Mouse (Mus musculus): ENCODE measurements at regions not wholly inside any gene's neighbourhood (a gene's known extent, or its start where the extent isn't known, plus 50 kb on each side); places are given as distances from the start of the nearest gene placed in this dataset.
"Not testable (repeated sequence)": the region's sequence is repeated elsewhere in the genome, so short reads cannot be mapped to it uniquely, and the experiment has no call there.

DNA sequence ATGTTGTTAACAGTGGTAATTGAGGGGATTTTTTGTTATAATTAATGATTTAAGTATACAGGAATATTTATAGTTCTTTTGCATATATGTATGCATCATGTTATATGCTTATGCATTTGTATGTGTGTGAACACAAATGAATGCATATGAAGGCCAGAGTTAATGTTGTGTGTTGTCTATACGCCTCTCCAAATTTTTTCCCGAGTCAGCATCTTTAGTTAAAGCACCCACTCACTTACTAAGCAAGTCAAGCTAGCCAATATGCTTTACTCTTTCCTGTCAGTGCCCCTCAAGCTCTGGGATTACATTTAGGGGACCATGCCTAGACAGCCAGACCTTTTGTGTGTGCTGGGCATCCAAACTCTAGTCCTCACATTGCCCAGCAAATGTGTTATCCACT is 315.3 kb upstream of the Klf6 start:
- no peak for DNase-seq

DNA sequence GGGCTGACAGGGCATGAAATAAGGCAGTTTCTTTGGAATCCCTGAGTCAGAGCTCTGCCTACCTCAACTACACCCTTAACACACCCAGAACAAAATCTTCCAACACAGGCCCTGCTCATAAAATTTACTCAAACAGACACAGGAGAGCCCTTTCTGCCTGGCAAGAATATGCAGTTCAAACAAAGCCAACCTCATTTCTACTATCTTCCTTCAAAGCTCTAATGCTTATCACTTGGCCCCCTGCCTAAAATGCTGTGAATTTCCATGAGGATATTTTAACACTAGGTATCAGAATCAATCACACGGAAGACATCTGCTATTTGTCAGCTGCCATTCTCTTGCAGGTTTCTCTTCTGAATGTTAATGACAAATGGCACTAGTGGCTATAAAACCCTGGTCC is 314.3 kb upstream of the Klf6 start:
- peak; percentile 40 to 48 for DNase-seq

GRCm38 (mm10) chr13:5548768-5549167 is 312.5 kb upstream of the Klf6 start:
- DNase-seq: no peak

DNA sequence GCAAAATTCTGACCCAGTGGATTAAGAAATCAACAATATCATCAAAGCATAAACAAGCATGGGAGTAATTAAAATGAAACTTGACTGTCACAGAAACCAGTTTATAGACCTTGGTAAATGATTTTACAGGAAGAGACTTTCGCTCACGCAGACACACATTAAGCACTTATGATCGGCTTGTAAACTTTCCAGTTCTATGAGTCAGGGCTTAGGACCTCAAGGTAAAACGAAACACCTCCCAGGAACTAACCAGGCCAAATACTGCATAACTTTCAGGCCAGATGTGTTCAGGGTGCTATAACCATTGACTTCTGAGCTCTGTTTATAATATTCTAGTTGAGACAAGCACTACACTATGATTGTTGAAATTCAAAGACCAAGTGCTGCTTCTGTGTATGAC is 312.1 kb upstream of the Klf6 start:
- DNase-seq: no peak

DNA sequence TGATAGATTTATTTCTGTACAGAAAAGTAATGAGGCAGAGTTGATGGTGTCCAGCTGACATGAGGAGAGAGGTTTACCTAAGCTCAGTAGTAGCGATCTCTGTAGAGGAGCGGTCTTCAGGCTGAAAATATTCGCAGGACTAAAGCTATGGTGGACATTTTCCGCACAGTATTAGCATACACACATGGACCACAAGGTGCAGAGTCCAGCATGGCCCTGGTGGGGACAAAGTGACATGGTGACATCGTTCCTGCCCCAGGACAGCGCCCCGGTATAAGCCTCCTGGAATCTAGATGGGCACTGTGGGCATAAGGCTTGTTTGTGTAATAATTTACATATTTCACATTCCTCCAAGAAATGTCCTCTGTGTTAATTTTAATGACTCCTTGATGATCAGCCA is 311.5 kb upstream of the Klf6 start:
- DNase-seq: no peak

- no peak for DNase-seq
Measured at GRCm38 (mm10) chr13:5550354-5550753, 310.9 kb upstream of the Klf6 start.

GRCm38 (mm10) chr13:5551131-5551530 is 310.2 kb upstream of the Klf6 start:
- no peak for DNase-seq

- no peak for DNase-seq
Measured at GRCm38 (mm10) chr13:5553461-5553860, 307.8 kb upstream of the Klf6 start.

- DNase-seq: no peak
Measured at GRCm38 (mm10) chr13:5558095-5558494, 303.2 kb upstream of the Klf6 start.

GRCm38 (mm10) chr13:5566479-5566878 is 294.8 kb upstream of the Klf6 start:
- no peak for DNase-seq

DNA sequence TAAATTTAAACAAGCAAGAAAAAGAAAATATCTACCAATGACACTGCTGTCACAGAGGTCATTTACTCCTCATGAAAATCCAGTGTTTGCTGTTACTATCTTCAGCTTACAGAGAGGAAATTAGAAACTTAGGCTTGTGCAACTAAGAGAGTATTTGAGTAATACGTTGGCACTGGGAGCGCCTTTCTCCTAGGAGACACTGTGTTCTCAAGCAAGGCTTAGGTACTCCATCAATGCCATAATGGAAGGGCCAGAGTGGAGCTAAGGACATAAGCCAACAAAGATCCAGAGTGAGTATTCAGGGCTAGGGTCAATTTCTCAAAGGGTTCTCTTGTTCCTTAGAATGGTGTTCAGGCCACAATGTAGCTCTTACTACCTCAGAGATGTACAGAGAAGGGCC is 294.4 kb upstream of the Klf6 start:
- peak in 1 of 2 experiments; percentile 27 for DNase-seq

- DNase-seq: no peak
Measured at GRCm38 (mm10) chr13:5569579-5569978, 291.7 kb upstream of the Klf6 start.

DNA sequence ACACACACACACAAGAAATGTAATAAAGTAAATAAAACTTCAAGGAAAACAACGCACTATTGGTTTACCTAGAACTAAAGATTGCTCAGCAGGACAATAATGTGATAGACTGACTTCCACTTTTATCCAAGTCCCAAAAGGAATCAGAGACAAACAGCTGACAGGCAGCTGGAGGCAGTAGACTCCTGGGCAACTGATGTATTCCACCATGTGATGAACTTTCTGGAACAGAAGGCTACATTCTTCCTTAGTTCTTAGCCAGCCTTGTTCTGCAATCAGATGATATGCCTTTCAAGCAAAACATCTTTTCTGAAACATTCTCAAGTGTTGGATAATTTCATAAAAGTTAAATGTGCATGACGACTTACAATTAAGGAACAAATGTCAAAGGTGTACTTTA is 290.9 kb upstream of the Klf6 start:
- peak in 1 of 2 experiments; percentile 24 for DNase-seq

- no peak for DNase-seq
Measured at GRCm38 (mm10) chr13:5576568-5576967, 284.7 kb upstream of the Klf6 start.

- not testable (repeated sequence) for DNase-seq
Measured at GRCm38 (mm10) chr13:5583681-5584080, 277.6 kb upstream of the Klf6 start.

DNA sequence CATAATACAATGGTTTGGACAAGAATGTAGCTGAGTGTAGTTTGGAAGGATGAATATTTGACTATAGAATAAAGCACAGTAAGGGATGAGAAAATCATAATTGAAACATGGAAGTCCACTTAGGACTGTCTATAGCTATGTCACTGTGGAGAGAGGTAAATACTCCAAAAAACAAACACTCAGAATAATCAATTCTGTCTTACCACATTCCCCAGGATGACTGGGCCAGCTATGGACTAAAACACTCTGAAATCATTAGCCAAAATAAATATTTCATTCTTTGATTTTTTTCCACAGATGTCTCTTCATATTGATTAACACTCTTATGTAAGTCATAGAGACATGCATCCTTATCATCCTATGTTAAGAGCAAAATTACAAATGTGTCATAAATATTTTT is 274.1 kb upstream of the Klf6 start:
- no peak for DNase-seq

- peak; percentile 51 to 52 for DNase-seq
Measured at GRCm38 (mm10) chr13:5591286-5591685, 270.0 kb upstream of the Klf6 start.

GRCm38 (mm10) chr13:5591837-5592555 is 269.3 kb upstream of the Klf6 start:
- peak; percentile 26 to 30 for DNase-seq

- peak; percentile 74 to 89 for DNase-seq
Measured at GRCm38 (mm10) chr13:5592556-5593061, 268.7 kb upstream of the Klf6 start.

DNA sequence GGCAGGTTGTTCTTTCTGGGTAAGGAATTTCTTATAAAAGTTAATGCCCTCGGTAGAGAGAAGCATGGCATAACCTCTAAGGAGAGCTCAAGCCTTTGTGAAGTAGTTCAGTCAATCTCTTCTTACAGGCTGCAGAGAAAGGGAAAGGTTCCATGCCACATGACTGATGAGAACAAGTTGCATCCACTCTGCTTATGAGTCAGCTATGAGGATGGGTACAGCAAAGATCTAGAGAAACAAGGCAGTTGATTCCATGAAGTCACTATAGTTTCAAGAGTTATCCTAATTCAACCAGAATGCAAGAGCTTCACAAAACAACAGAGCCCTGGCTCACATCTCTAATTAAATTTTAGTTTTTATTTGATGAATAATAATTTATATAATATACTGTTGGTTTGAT is 259.6 kb upstream of the Klf6 start:
- DNase-seq: no peak

GRCm38 (mm10) chr13:5603905-5604596 is 257.2 kb upstream of the Klf6 start:
- peak; percentile 76 to 89 for DNase-seq

DNA sequence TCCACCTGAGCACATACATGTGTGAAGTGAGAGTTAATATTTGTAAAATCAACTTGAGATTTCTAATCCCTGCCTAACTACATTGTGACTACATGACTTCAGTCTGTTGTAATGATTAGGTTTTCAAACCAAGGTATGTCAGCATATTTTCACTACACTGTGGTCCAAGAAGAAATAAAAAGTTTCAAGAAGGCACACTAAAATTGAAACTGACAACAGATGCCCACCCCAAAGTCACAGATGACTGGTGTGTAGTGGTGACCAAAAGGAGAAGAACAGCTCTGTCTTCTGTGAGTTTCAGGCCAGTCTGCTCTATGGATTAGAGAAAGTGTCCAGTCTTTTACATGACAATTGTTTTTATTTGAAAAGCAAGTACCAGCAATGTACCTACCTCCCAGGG is 255.9 kb upstream of the Klf6 start:
- DNase-seq: peak in 1 of 2 experiments; percentile 38

DNA sequence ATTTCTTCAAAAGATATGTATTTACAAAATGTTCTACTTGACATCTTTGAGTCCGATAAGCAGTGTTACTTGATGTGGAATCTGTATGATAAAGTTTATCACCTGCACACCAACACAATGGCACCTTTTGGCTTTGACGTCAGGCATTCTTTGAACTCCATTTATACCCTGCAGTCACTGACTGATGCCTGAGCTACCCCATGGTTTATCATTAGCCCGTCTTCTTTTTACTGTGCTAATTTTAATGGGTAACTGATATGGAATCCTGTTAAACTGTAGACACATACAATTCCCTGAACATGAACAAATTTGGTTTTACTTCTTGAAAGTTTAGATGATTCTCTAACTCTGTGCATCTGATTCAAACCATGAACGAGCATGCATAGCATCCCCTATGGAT is 253.8 kb upstream of the Klf6 start:
- no peak for DNase-seq

Data from heart, adult 18-20 months (tissue).